Mouse (Mus musculus) MEL (cell line): ENCODE results near the gene Btbd17. TPM values are rescaled to one million over a fixed set of nuclear protein-coding genes. Genes with fewer than 3 reads are reported as not detected.

Source experiments
- DNase-seq: peaks from one replicate; pipeline ENCODE4 v3.0.0; 2011; ENCODE audit warnings: low read depth, low spot score
- H3K27ac ChIP-seq: 2 replicates; pipeline ENCODE4 v1.5.1; 2012; ENCODE audit warnings: low read depth, mild to moderate bottlenecking, control low read depth, low read length, moderate library complexity; ENCODE audit not compliant: control insufficient read depth
- H3K27me3 ChIP-seq, 2 experiments: fragments of 150-350 bp in 1 of 2; sonication (generic) in 1 of 2; 2 replicates each; pipeline ENCODE4 v1.6.1; 2012; ENCODE audit warnings: low read length in 2 of 2, mild to moderate bottlenecking in 2 of 2, improper control_type of control experiment in 1 of 2, moderate library complexity in 1 of 2; ENCODE audit not compliant: insufficient read depth in 2 of 2, control insufficient read depth in 1 of 2
- H3K36me3 ChIP-seq, 2 experiments: 2 replicates each; pipeline ENCODE4 v1.6.1; 2012 to 2014; ENCODE audit warnings: low read length in 2 of 2, improper control_type of control experiment in 1 of 2, inconsistent platforms in 1 of 2, mild to moderate bottlenecking in 1 of 2; ENCODE audit not compliant: insufficient read depth in 2 of 2, control insufficient read depth in 1 of 2
- H3K4me1 ChIP-seq, 2 experiments: fragments of 150-350 bp in 1 of 2; sonication (generic) in 1 of 2; 2 replicates each; pipeline ENCODE4 v1.6.1; 2012; ENCODE audit warnings: low read length in 2 of 2, improper control_type of control experiment in 1 of 2, mild to moderate bottlenecking in 1 of 2; ENCODE audit not compliant: insufficient read depth in 2 of 2, control insufficient read depth in 1 of 2
- H3K4me3 ChIP-seq, 2 experiments: fragments of 150-350 bp in 1 of 2; sonication (generic) in 1 of 2; 2 replicates each; pipeline ENCODE4 v1.5.1; 2012; ENCODE audit warnings: low read depth in 2 of 2, low read length in 2 of 2, mild to moderate bottlenecking in 2 of 2, moderate library complexity in 2 of 2, control low read depth in 1 of 2, improper control_type of control experiment in 1 of 2; ENCODE audit not compliant: control insufficient read depth in 1 of 2, insufficient read depth in 1 of 2
- H3K79me2 ChIP-seq: 2 replicates; pipeline ENCODE4 v1.6.1; 2012; ENCODE audit warnings: mild to moderate bottlenecking, low read length, moderate library complexity; ENCODE audit not compliant: control insufficient read depth, poor library complexity, insufficient read depth
- H3K9ac ChIP-seq: 2 replicates; pipeline ENCODE4 v1.6.1; 2012; ENCODE audit warnings: low read depth, mild to moderate bottlenecking, control low read depth, low read length, moderate library complexity; ENCODE audit not compliant: control insufficient read depth, poor library complexity, severe bottlenecking
- H3K9me3 ChIP-seq: fragments of 150-350 bp; sonication (generic); replicated peaks from 2 replicates; pipeline ENCODE4 v1.6.1; 2012; ENCODE audit warnings: mild to moderate bottlenecking, low read length, improper control_type of control experiment, moderate library complexity; ENCODE audit not compliant: insufficient read depth
- BHLHE40 ChIP-seq: IDR thresholded peaks from 2 replicates; pipeline ENCODE4 v1.6.1; 2012; ENCODE audit warnings: low read depth, mild to moderate bottlenecking, inconsistent platforms, low read length, improper control_type of control experiment, borderline replicate concordance
- CHD2 ChIP-seq: IDR thresholded peaks from 2 replicates; pipeline ENCODE4 v1.6.1; 2011; ENCODE audit warnings: low read length, improper control_type of control experiment
- E2F4 ChIP-seq: IDR thresholded peaks from 2 replicates; pipeline ENCODE4 v1.6.1; 2011; ENCODE audit warnings: low read depth, low read length, improper control_type of control experiment, borderline replicate concordance
- HCFC1 ChIP-seq: IDR thresholded peaks from 2 replicates; pipeline ENCODE4 v1.6.1; 2012; ENCODE audit warnings: low read depth, mild to moderate bottlenecking, inconsistent platforms, low read length, improper control_type of control experiment, moderate library complexity
- JUND ChIP-seq: IDR thresholded peaks from 2 replicates; pipeline ENCODE4 v1.6.1; 2011; ENCODE audit warnings: low read depth, mild to moderate bottlenecking, improper control_type of control experiment, low read length
- KAT2A ChIP-seq: conservative IDR thresholded peaks from 2 replicates; pipeline ENCODE4 v1.6.1; 2012; ENCODE audit warnings: low read depth, low read length, improper control_type of control experiment, inconsistent platforms
- MAFK ChIP-seq: IDR thresholded peaks from 2 replicates; pipeline ENCODE4 v1.6.1; 2011; ENCODE audit warnings: low read depth, mild to moderate bottlenecking, low read length, improper control_type of control experiment, borderline replicate concordance
- MAX ChIP-seq: IDR thresholded peaks from 2 replicates; pipeline ENCODE4 v1.6.1; 2011; ENCODE audit warnings: low read length, improper control_type of control experiment
- MAZ ChIP-seq: IDR thresholded peaks from 2 replicates; pipeline ENCODE4 v1.6.1; 2012; ENCODE audit warnings: low read depth, mild to moderate bottlenecking, inconsistent platforms, low read length, improper control_type of control experiment
- MEF2A ChIP-seq: IDR thresholded peaks from 2 replicates; pipeline ENCODE4 v1.6.1; 2014; ENCODE audit warnings: low read depth, mild to moderate bottlenecking, inconsistent platforms, low read length, improper control_type of control experiment; ENCODE audit not compliant: poor library complexity, insufficient replicate concordance, severe bottlenecking; ENCODE audit errors: extremely low read depth
- MYB ChIP-seq: IDR thresholded peaks from 2 replicates; pipeline ENCODE4 v1.6.1; 2011; ENCODE audit warnings: mild to moderate bottlenecking, low read depth, low read length, improper control_type of control experiment
- NELFE ChIP-seq: IDR thresholded peaks from 2 replicates; pipeline ENCODE4 v1.6.1; 2011; ENCODE audit warnings: low read depth, low read length, improper control_type of control experiment
- POLR2A ChIP-seq, 2 experiments: IDR thresholded peaks; 2 replicates each; pipeline ENCODE4 v1.6.1; 2011 to 2012; ENCODE audit warnings: low read length in 2 of 2, mild to moderate bottlenecking in 2 of 2, control low read depth in 1 of 2, improper control_type of control experiment in 1 of 2, low read depth in 1 of 2, moderate library complexity in 1 of 2; ENCODE audit not compliant: control insufficient read depth in 1 of 2, insufficient read depth in 1 of 2, poor library complexity in 1 of 2
- POLR2AphosphoS2 ChIP-seq: IDR thresholded peaks from 2 replicates; pipeline ENCODE4 v1.6.1; 2011; ENCODE audit warnings: low read length, improper control_type of control experiment
- POLR2AphosphoS5 ChIP-seq: IDR thresholded peaks from 2 replicates; pipeline ENCODE4 v1.6.1; 2012; ENCODE audit warnings: low read depth, borderline replicate concordance, mild to moderate bottlenecking, inconsistent platforms, low read length, moderate library complexity, mixed read lengths
- SIN3A ChIP-seq: IDR thresholded peaks from 2 replicates; pipeline ENCODE4 v1.6.1; 2012; ENCODE audit warnings: low read length, improper control_type of control experiment, inconsistent platforms
- SMC3 ChIP-seq: IDR thresholded peaks from 2 replicates; pipeline ENCODE4 v1.6.1; 2011; ENCODE audit warnings: low read depth, low read length, improper control_type of control experiment
- TCF12 ChIP-seq: IDR thresholded peaks from 2 replicates; pipeline ENCODE4 v1.6.1; 2014; ENCODE audit warnings: low read depth, mild to moderate bottlenecking, inconsistent platforms, low read length, improper control_type of control experiment, moderate library complexity
- UBTF ChIP-seq: IDR thresholded peaks from 2 replicates; pipeline ENCODE4 v1.6.1; 2012; ENCODE audit warnings: low read depth, mild to moderate bottlenecking, inconsistent platforms, low read length, improper control_type of control experiment, moderate library complexity, borderline replicate concordance; ENCODE audit not compliant: insufficient read depth
- ZC3H11A ChIP-seq: IDR thresholded peaks from 2 replicates; pipeline ENCODE4 v1.6.1; 2012; ENCODE audit warnings: low read depth, mild to moderate bottlenecking, inconsistent platforms, low read length, improper control_type of control experiment
- polyA plus RNA-seq, 2 experiments: library from polyadenylated mRNA; stranded (reverse) in 1 of 2; unstranded in 1 of 2; fragments of >175 nt in 1 of 2; fragments of >200 nt in 1 of 2; gene quantifications; 2 replicates each; pipeline versions ENCODE4 v1.2.1 to v1.2.4; 2012; ENCODE audit warnings: low replicate concordance in 2 of 2, low read depth in 1 of 2; ENCODE audit not compliant: insufficient read length in 2 of 2, insufficient read depth in 1 of 2, missing spikeins in 1 of 2
- total RNA-seq: library from RNA; depleted of rRNA; stranded (reverse); fragments of 300-350 nt; gene quantifications from 2 replicates; pipeline ENCODE4 v1.2.3, GENCODE M21; 2012

Gene Btbd17
- total and polyA plus RNA-seq, 3 experiments = not detected

- Histone ChIP-seq H3K9me3 (no peaks in the 10 kb centered on the region), H3K9ac (no peak overlapping the region), H3K79me2 (no peaks in the 10 kb centered on the region), H3K36me3 (no peaks in the 10 kb centered on the region), H3K27ac (no peak overlapping the region), H3K4me3 (no peak overlapping the region), H3K4me1 (no peaks in the 10 kb centered on the region), H3K27me3 (no peaks in the 10 kb centered on the region)
- no peak for DNase-seq
- TF ChIP-seq MEF2A = no peak
- no peak for TF ChIP-seq SIN3A
- no peak for TF ChIP-seq E2F4
- no peak for TF ChIP-seq POLR2A (IDR thresholded peaks at IDR 0.05; ENCODE audit: control insufficient read depth in 1 of 2, insufficient read depth in 1 of 2, low read depth in 1 of 2, low read length in 2 of 2, poor library complexity in 1 of 2)
- no peak for TF ChIP-seq MAFK
- TF ChIP-seq JUND = no peak
- TF ChIP-seq HCFC1 = no peak
- no peak for TF ChIP-seq MYB
- TF ChIP-seq POLR2AphosphoS2 = no peak
- TF ChIP-seq KAT2A = no peak
Measured at GRCm38 (mm10) chr11:114820444-114820843, 24.7 kb upstream of the Btbd17 start.

GRCm38 (mm10) chr11:114819110-114819509 is 23.4 kb upstream of the Btbd17 start:
- Histone ChIP-seq H3K9ac (no peak overlapping the region), H3K4me1 (no peaks in the 10 kb centered on the region), H3K4me3 (no peak overlapping the region), H3K9me3 (no peaks in the 10 kb centered on the region), H3K79me2 (no peaks in the 10 kb centered on the region), H3K36me3 (no peaks in the 10 kb centered on the region), H3K27ac (no peak overlapping the region), H3K27me3 (no peaks in the 10 kb centered on the region)
- TF ChIP-seq KAT2A (no peak), SMC3 (no peak), POLR2AphosphoS5 (no peak), MYB (no peak), POLR2A (IDR thresholded peaks at IDR 0.05; ENCODE audit: control insufficient read depth in 1 of 2, insufficient read depth in 1 of 2, low read depth in 1 of 2, low read length in 2 of 2, poor library complexity in 1 of 2) (no peak), ZC3H11A (no peak), MAX (no peak), HCFC1 (no peak), JUND (no peak), TCF12 (no peak), BHLHE40 (no peak), POLR2AphosphoS2 (no peak), UBTF (no peak), CHD2 (no peak), NELFE (no peak), MAZ (no peak), MAFK (no peak)
- no peak for DNase-seq
